Mouse (Mus musculus) hindbrain, embryonic 11.5 days (tissue): Measurements from ENCODE around the gene Churc1. TPM values are rescaled to one million over a fixed set of nuclear protein-coding genes. Genes with fewer than 3 reads are reported as not detected.

ENCODE experiments used
- ATAC-seq: fragments of 200-750 bp; cut with Nextera tagmentation; 2 replicates; pipeline ENCODE4 v1.8.0; 2017; ENCODE audit warnings: mild to moderate bottlenecking, moderate TSS enrichment, moderate library complexity; ENCODE audit not compliant: low FRiP score
- DNase-seq: peaks from one replicate; pipeline ENCODE4 v3.0.0-alpha.2; 2015; ENCODE audit warnings: low spot score
- H3K27ac ChIP-seq: fragments of 300-500 bp; sonication (generic); 2 replicates; pipeline ENCODE4 v1.5.1; 2014; ENCODE audit warnings: mild to moderate bottlenecking, low read depth, low read length
- H3K27me3 ChIP-seq: fragments of 300-500 bp; sonication (generic); 2 replicates; pipeline ENCODE4 v1.6.1; 2014; ENCODE audit warnings: mild to moderate bottlenecking, low read length, moderate library complexity, mixed read lengths; ENCODE audit not compliant: control insufficient read depth, insufficient read depth
- H3K36me3 ChIP-seq: fragments of 300-500 bp; sonication (generic); 2 replicates; pipeline ENCODE4 v1.6.1; 2014; ENCODE audit warnings: mild to moderate bottlenecking, low read length, moderate library complexity, mixed read lengths; ENCODE audit not compliant: control insufficient read depth, insufficient read depth
- H3K4me1 ChIP-seq: fragments of 300-500 bp; sonication (generic); replicated peaks from 2 replicates; pipeline ENCODE4 v1.6.1; 2014; ENCODE audit warnings: low read length, mixed read lengths; ENCODE audit not compliant: control insufficient read depth, insufficient read depth
- H3K4me2 ChIP-seq: fragments of 300-500 bp; sonication (generic); replicated peaks from 2 replicates; pipeline ENCODE4 v1.6.1; 2014; ENCODE audit warnings: mild to moderate bottlenecking, low read depth, low read length
- H3K4me3 ChIP-seq: fragments of 300-500 bp; sonication (generic); 2 replicates; pipeline ENCODE4 v1.5.1; 2014; ENCODE audit warnings: low read depth, low read length
- H3K9ac ChIP-seq: fragments of 300-500 bp; sonication (generic); 2 replicates; pipeline ENCODE4 v1.6.1; 2014; ENCODE audit warnings: low read depth, low read length
- H3K9me3 ChIP-seq: fragments of 300-500 bp; sonication (generic); 2 replicates; pipeline ENCODE4 v1.6.1; 2016; ENCODE audit warnings: low read length; ENCODE audit not compliant: control insufficient read depth
- WGBS: fragments of 180-500 bp; shearing (Covaris S2); extraction: QIAGEN DNeasy Blood & Tissue Kit; methylation state at CpG from one replicate; pipeline ENCODE4 v1.1.7; 2014; 5-methylcytosine and 5-hydroxymethylcytosine counted together
- polyA plus RNA-seq: library from polyadenylated mRNA; unstranded; fragments of >200 nt; fragmentation: Nextera tagmentation; extraction: Ambion mirVana; gene quantifications from 2 replicates; pipeline ENCODE4 v1.2.1, GENCODE M21; 2014

Churc1 gene
- polyA plus RNA-seq, 1 experiment from 2014 or later = 106 TPM

GRCm38 (mm10) chr12:76803700-76804252 lies 38.4 kb downstream of the Churc1 start:
- Histone ChIP-seq H3K9me3 (no peaks in the 10 kb centered on the region), H3K4me3 (no peak overlapping the region), H3K27ac (no peak overlapping the region), H3K4me1 (no peaks in the 10 kb centered on the region), H3K4me2 (no peak overlapping the region), H3K9ac (no peak overlapping the region), H3K27me3 (no peaks in the 10 kb centered on the region), H3K36me3 (no peaks in the 10 kb centered on the region)
- no peak for ATAC-seq
- DNase-seq = peak; percentile 59
- 58% methylated on average over 7 of the region's 7 CpGs for WGBS

DNA sequence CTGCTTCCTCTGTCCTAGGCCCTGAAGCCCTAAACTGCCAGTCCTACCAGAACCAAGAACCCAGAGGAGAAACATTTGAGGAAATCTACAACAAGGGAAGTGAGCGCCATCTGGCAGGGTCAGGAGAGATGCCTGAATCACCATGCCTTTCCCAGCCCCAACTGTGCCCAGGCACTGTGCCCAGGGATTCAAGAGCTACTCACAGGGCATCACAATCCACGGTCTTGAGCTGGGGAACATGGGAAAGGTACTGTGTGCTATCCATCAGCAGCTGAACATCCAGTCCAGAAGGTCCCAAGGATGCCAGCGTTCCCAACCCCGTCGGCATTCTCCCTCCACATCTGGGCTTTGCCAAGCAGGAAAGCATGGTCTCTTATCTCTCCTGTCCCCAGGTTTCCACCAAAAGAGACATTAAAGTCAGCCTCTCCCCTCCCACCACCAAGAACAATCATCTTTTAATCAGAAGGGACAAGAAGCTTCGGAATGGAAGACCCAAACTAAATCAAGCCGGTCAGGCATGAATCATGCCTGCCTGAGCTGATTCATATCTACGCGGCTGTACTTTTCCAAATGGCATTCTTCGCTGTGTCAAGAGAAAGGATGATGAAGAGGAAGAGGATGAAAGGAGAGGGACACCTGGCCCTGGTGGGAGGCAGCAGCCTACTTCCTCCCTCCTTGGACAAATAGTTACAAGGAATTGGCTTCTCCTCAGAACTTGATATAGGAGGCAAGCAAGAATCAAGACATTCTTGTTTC lies 39.9 kb downstream of the Churc1 start:
- no peak for ATAC-seq
- Histone ChIP-seq H3K4me3 (no peak overlapping the region), H3K4me2 (no peak overlapping the region), H3K9ac (no peak overlapping the region), H3K27me3 (no peaks in the 10 kb centered on the region), H3K4me1 (no peaks in the 10 kb centered on the region), H3K36me3 (no peaks in the 10 kb centered on the region), H3K9me3 (no peaks in the 10 kb centered on the region), H3K27ac (no peak overlapping the region)
- WGBS = 90% methylated on average over 10 of the region's 10 CpGs
- no peak for DNase-seq

GRCm38 (mm10) chr12:76807796-76808195 lies 42.5 kb downstream of the Churc1 start:
- ATAC-seq = no peak
- H3K36me3 ChIP-seq = no peaks in the 10 kb centered on the region
- WGBS = 82% methylated on average over 10 of the region's 10 CpGs

DNA sequence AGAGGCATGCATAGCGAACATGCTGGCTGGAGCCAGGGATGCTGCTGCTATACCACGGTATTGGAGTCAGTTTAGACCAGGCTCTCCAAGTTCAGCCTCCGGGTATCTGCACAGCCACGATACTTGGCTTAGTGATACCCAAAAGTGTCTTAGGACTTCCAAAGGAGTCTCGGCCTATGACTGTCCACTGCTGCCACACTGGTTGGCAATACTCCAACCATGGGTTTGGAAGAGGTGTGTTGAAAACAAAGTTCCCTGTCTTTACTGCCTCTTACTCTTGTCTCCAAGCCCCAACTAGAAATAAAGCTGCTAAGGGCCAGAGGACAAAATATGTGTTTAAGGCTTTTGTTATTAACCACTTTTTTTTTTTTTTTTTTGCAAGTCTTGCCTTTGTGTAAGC lies 45.2 kb downstream of the Churc1 start:
- Histone ChIP-seq H3K9ac (no peak overlapping the region), H3K4me3 (no peak overlapping the region), H3K4me2 (no peak overlapping the region), H3K27me3 (no peaks in the 10 kb centered on the region), H3K4me1 (no peaks in the 10 kb centered on the region), H3K36me3 (no peaks in the 10 kb centered on the region), H3K27ac (no peak overlapping the region), H3K9me3 (no peaks in the 10 kb centered on the region)
- no peak for DNase-seq
- ATAC-seq = no peak
- WGBS = 95% methylated on average over 5 of the region's 5 CpGs

More at GRCm38 (mm10) chr12:76807796-76808195, 42.5 kb downstream of the Churc1 start:
- Histone ChIP-seq H3K27me3 (no peaks in the 10 kb centered on the region), H3K27ac (no peak overlapping the region), H3K9ac (no peak overlapping the region), H3K4me2 (no peak overlapping the region), H3K9me3 (no peaks in the 10 kb centered on the region), H3K4me1 (no peaks in the 10 kb centered on the region), H3K4me3 (no peak overlapping the region)
- DNase-seq = no peak

DNA sequence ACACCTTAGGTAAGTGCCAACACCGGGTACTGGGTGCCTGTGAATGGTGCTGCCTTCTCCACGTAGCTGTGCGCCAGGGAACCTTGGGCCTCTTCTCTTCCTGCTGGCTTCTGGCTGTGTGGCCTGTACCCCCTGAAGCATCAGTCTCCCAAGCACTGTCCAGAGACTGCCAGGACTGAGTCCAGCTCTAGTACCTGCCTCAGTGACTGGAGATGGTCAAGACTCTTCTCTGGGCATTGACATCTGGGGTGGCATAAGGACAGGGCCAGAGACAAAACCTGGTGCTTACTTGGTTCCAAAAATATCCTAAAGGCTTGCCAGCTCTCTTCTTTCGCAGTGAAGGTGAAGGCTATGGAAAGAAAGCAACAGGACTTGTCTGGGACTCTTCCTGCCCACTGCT lies 45.7 kb downstream of the Churc1 start:
- ATAC-seq = no peak
- Histone ChIP-seq H3K9ac (no peak overlapping the region), H3K27ac (no peak overlapping the region), H3K4me2 (no peak overlapping the region), H3K27me3 (no peaks in the 10 kb centered on the region), H3K4me3 (no peak overlapping the region), H3K36me3 (no peaks in the 10 kb centered on the region), H3K4me1 (no peaks in the 10 kb centered on the region), H3K9me3 (no peaks in the 10 kb centered on the region)
- 93% methylated on average over 4 of the region's 4 CpGs for whole genome bisulfite sequencing
- DNase-seq = no peak

DNA sequence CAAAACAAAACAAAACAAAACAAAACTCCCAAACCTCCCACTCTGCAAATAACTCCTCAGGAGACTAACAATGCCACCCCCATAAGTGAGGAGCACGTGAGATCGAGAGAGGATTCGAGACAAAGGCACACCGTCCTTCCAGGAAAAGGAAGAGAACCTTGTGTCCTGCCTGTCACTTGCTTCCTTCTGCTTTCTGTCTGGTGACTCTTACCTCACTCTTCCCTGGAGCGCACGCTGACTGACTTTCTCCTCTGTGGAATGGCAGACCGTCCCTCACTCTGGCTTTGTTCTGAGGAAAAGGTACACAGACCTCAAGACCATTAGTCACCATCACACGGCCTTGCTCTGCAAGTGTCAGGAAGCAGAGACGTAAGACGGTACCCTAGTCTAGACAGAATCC lies 48.2 kb downstream of the Churc1 start:
- DNase-seq (no peak), ATAC-seq (no peak)
- Histone ChIP-seq H3K9ac (no peak overlapping the region), H3K9me3 (no peaks in the 10 kb centered on the region), H3K4me2 (no peak overlapping the region), H3K27me3 (no peaks in the 10 kb centered on the region), H3K4me1 (0 out of 2 replicates have a peak, but pooled peaks cover 2% of the 10 kb centered on the region), H3K4me3 (no peak overlapping the region), H3K36me3 (no peaks in the 10 kb centered on the region), H3K27ac (no peak overlapping the region)
- 72% methylated on average over 10 of the region's 10 CpGs for WGBS

- no peak for ATAC-seq
- DNase-seq = no peak
- H3K9ac ChIP-seq = no peak overlapping the region
- no peak overlapping the region for H3K4me3 ChIP-seq
- WGBS = 86% methylated on average over 2 of the region's 2 CpGs
- H3K4me2 ChIP-seq = no peak overlapping the region
- H3K9me3 ChIP-seq = no peaks in the 10 kb centered on the region
- H3K27me3 ChIP-seq = no peaks in the 10 kb centered on the region
- H3K4me1 ChIP-seq = 0 out of 2 replicates have a peak, but pooled peaks cover 2% of the 10 kb centered on the region
- no peak overlapping the region for H3K27ac ChIP-seq
- H3K36me3 ChIP-seq = no peaks in the 10 kb centered on the region
Measured at GRCm38 (mm10) chr12:76814120-76814519, 48.8 kb downstream of the Churc1 start.

DNA sequence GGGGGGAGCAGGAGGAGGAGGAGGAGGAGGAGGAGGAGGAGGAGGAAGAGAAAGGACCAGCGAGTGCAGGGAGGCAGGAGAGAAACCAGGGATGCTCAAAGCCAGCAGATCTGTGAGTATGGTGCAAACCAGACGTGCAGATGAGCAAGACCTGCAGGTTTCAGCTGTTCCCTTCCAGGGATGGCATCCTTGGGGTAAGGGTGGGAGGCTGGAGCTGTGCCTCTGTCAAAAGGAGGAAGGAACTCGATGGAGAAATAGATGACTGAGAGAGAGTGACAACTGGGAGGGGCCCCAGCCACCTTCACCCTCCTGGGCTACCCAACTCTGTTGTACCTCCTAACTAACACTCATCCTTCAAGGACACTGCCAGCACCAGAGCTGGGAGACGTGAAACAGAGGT lies 51.4 kb downstream of the Churc1 start:
- Histone ChIP-seq H3K4me1 (0 out of 2 replicates have a peak, but pooled peaks cover 5% of the 10 kb centered on the region), H3K4me3 (no peak overlapping the region), H3K27me3 (peaks cover 4% of the 10 kb centered on the region), H3K36me3 (no peaks in the 10 kb centered on the region), H3K4me2 (no peak overlapping the region), H3K27ac (no peak overlapping the region), H3K9me3 (no peaks in the 10 kb centered on the region), H3K9ac (no peak overlapping the region)
- no peak for DNase-seq
- 72% methylated on average over 4 of the region's 4 CpGs for whole genome bisulfite sequencing
- no peak for ATAC-seq

DNA sequence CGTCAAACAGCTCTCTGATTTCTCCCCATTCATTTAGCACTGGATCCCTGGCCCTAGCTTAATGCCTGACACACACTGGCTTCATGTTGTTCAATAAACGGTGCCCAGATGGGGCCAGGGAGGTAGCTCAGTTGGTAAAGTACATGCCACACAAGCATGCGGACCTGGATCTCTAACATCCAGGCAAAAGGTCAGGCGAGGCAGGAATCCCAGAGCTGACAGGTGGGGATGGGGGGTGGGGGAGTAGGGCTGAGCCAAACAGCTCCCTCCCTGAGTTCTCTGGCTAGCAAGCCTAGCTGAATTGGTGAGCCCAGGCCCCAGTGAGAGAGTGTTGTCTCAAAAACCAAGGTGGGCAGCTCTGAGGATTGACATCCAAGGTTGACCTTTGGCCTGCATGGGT lies 51.8 kb downstream of the Churc1 start:
- H3K4me2 ChIP-seq = no peak overlapping the region
- no peaks in the 10 kb centered on the region for H3K9me3 ChIP-seq
- WGBS = 61% methylated on average over 4 of the region's 4 CpGs
- no peak overlapping the region for H3K27ac ChIP-seq
- DNase-seq = no peak
- no peak overlapping the region for H3K4me3 ChIP-seq
- no peaks in the 10 kb centered on the region for H3K36me3 ChIP-seq
- H3K4me1 ChIP-seq = 0 out of 2 replicates have a peak, but pooled peaks cover 5% of the 10 kb centered on the region
- ATAC-seq = no peak
- H3K27me3 ChIP-seq = peaks cover 4% of the 10 kb centered on the region
- H3K9ac ChIP-seq = no peak overlapping the region
